Mouse (Mus musculus): ENCODE data around the gene Prep. TPM values are rescaled to one million over a fixed set of nuclear protein-coding genes. Genes with fewer than 3 reads are reported as not detected.
A peak's percentile ranks its signal among the peaks of the same experiment; 100 is the strongest.

Gene Prep
- polyA plus RNA-seq, 1 experiment, result 6.9 TPM

DNA sequence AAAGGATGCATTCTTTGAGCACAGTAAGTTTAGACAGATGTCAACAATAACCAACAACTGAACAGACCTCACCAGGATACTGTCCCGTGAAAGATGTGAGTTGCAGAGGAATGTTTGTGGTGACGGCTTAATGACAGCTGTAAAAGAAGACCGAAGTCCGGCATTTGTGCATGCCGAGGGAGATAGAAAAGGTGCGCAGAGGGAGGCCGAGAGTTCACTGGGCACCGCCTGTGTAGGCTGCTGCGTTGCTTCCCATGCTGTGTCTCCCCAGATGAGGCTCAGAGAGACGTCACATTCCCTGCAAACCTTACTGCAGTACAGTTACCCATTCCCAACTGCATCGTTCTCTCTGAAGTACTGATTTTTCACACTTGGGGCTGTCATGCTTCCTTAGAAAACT lies 45.9 kb downstream of the Prep start:
- DNase-seq (ENCODE audit: extremely low spot score in 1 of 2, low spot score in 1 of 2), result no peak

DNA sequence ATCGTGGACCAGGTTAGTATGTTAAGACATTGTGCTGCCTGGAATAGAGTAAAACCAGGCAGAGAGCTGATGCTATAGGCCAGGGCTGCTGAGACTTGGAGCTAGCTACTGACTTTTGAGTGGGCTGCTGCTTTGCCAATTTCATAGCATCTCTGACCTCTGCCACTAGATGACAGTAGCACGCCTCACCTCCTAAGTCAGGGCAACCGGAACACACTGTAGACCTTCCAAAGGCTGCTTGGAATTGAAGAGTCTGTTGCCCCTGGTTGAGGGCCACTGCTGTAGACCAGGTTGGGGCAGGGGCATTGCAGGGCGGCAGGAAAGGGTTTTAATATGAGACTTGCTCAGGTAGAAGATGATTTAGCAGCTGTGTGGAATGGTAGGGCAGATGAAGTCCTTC lies 47.5 kb downstream of the Prep start:
- no peak for DNase-seq (ENCODE audit: extremely low spot score in 1 of 2, low spot score in 1 of 2)

DNA sequence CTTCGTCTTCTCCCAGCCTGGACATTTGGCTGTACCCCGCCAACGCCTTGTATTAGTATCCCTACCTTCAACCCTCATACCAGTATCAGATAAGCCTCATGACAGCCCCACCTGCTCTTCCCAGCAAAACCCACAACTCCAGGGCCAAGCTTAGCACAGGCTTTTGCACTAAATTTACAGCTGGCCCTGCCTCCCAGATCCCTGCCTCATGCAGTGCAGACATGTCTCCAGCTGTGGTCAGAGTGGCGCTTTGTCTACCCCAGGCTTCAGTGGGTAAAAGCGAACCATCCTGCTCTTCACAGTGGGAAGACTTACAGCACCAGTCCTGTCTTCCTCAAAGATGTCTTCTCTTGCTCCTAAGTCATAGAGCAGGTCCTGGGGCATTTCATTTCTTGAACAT lies 49.8 kb downstream of the Prep start:
- no peak for DNase-seq (ENCODE audit: extremely low spot score in 1 of 2, low spot score in 1 of 2)

DNA sequence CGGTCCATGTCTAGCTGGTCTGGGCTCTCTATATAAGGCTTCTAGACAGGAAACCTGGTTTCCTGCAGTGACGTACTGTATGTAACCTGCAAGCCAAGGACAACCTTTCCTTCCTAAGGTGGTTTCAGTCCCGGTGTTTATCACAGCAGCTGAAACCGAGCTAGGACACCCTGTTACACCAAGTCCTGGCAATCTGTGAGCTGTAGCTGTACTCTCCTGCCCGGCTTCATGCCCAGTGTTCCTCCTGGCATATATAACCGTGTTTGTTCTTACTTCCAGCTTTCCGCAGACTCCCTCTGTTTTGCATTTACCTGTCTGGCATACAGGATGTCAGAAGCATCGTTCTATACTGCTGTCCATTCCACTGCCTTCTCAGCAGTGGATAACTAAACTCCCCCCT lies 51.4 kb downstream of the Prep start:
- no peak for DNase-seq (ENCODE audit: extremely low spot score in 1 of 2, low spot score in 1 of 2)

DNA sequence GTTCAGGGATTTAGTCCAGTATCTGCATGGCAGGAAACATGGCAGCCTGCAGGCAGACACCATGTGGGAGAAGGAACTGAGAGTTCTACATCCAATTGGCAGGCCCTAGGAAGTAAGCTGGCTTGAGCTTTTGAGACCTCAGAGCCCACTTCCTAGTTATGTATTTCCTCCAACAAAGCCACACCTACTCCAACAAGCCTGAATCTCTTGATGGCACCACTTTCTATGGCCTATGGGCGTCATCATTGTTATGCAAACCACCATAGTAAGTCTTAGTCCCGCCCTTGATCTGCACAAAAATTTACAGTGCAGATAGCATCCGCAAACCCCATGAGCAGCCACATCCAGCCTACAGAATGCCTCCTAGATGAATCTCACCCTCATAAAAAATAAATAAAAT lies 54.6 kb downstream of the Prep start:
- no peak for DNase-seq (ENCODE audit: extremely low spot score in 1 of 2, low spot score in 1 of 2)

DNA sequence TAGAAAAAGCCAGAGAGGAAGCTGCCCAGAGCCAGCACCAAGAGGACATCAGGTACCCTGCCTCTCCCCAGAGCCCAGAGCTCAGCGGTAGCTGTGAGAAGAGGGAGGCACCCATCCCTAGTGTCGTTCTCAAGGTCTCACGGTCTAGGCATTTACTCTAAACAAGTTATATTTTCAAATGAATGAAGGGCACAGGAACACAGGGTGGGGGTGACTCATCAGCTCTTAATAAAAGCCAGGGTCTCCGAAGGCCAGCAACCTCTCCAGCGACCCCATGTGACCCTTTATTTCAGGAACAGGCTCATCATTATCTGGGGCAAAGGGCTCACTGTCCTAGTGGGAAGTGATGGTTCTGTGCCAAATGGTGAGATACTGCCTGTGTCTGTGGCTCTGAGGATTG lies 55.5 kb downstream of the Prep start:
- DNase-seq (ENCODE audit: extremely low spot score in 1 of 2, low spot score in 1 of 2), result no peak

DNA sequence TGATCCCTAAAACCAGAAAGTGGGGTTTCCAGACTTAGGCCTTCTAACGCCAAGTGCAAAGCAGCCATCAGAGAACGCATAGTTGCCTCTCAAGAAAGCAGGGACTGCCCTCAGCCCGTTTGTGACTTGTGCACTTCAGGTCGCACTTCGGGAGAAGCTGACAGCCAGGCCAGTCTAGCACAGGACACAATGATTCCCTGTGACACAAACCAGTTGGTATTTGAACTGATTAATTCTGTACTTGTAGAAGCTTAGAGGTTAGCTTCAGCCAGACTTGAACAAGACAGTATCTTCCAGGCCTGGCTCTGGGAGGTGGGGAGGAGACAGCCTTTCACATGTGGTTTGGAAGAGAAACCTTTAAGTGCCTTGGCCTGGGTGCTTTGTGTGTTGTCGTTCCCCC lies 56.0 kb downstream of the Prep start:
- no peak for DNase-seq (ENCODE audit: extremely low spot score in 1 of 2, low spot score in 1 of 2)

DNA sequence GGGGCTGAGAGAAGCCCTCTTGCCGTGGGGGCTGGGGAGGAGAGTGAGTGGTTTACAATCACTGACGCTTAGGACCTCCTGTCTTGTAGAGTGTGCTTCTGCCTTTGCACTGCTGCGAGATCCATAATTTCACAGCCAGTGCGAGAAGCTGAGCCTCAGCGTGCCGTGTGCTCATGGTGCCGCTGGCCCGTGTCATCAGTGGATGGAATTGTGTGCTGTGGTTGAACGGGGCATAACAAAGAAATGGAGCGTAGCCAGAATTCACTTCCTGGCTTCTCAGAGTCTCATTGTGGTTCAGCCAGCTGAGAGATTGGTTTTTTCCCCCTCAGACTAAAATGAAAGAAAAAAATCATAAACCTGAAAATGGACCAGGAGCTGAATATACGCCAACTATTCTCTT lies 62.1 kb downstream of the Prep start:
- no peak for DNase-seq (ENCODE audit: extremely low spot score in 1 of 2, low spot score in 1 of 2)

DNA sequence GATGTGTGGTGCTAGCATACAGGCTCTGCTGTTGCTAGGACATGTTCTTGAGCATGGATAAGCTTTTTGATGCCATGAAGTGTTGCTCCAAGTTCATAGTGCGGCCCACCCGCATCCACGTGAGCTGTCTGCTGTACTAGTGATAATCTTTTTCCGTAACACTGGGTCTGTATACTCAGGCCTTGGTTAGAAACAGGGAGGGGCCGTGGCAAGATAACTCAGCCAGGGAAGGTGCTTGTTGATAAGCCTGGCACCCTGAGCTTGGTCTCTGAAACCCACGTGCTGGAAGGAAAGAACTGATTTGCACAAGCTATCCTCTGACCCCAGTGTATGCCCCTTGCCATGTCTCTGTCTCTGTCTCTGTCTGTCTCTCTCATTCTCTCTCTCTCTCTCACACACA lies 63.0 kb downstream of the Prep start:
- DNase-seq (ENCODE audit: extremely low spot score in 1 of 2, low spot score in 1 of 2), result no peak

DNA sequence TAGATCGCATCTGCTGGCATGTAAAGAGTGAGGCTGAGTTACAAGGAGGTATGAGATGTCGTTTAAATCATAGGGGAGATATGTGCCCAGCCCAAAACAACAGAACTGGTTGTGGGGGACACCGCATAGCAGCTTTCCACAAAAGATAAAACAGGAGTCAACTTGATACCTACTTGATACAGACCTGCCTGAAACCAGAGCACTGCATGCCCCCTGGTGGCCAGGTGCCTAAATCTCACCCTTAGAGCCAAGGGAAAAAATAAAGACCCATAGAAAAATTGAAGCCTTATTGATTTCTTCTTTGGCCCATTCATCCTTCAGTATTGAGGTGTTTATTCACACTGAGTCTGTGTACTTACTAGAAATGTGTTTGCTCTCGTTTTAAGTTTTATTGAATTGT lies 65.4 kb downstream of the Prep start:
- DNase-seq (ENCODE audit: extremely low spot score in 1 of 2, low spot score in 1 of 2), result peak in 1 of 2 experiments; percentile 35

DNA sequence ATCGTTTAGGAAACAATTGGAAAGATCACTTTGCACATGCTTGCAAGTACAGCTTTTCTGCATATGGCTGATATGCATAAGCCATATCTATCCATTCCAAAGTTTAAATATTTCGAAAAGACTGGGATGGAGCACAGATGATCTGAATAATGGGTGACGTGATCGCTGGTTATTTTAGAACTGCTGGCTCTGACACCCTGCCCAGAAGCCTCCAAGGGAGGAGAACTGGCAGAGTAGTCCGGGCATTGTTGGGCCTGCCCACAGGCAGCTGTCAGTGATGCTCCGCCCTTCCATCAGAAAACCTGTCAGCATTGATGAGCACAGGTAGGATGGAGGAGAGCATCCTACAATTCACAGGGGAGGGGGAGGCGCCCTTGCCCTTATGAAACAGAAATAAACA lies 69.8 kb downstream of the Prep start:
- peak in 1 of 2 experiments; percentile 70 for DNase-seq (ENCODE audit: extremely low spot score in 1 of 2, low spot score in 1 of 2)

DNA sequence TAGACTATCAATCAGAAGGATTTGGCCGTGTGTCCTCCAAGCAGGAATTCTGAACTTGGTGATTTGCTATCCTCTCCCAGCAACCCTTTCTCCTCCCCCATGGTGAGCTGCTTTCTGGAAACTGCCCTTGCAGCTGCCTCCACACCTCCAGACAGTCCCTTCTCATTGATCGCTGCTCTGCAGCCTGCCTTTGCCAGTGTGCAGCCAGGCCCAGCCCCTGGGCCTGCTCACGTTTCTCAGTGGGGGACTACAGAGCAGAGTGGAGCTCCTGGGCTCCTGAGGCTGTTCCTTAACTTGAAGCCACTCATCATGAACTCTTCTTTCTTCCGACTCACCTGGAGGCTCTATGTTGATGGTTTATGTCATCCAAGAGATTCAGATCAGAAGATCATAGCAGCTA lies 72.9 kb downstream of the Prep start:
- DNase-seq (ENCODE audit: extremely low spot score in 1 of 2, low spot score in 1 of 2), result no peak

DNA sequence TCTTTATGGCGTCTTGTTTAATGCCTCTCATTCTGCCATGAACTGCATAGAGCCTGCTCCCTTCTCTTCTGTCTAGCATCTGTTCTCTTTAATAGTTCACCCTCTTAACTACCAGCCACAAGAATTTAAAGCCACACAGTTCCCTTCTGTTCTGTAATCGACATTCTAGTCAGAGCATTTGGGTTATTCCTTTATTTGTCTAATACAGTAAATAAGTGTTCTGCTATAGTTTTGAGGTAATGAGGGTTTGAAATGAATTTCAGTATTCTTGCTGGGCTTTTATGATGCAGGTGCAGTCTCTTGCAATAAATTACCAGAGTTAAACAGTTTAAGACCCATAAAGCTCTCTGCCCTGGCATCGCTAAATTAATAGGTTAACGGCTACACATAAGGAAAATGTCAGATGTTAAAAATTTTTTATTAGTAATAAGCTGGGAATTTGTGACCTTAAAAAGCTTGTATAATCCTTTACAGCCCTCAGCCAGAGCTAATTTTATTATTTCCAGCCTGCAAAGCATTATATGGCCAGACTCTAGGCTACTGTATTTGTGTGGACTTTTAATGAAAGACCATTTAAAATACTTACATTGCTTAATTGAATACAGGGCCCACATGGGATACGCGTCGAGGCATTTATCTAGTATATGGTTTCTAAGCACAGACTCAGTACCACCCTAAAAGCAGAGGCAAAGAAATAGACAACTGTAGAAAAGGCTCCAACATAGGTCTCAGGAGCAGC lies 73.6 kb downstream of the Prep start:
- no peak for DNase-seq (ENCODE audit: extremely low spot score in 1 of 2, low spot score in 1 of 2)

DNA sequence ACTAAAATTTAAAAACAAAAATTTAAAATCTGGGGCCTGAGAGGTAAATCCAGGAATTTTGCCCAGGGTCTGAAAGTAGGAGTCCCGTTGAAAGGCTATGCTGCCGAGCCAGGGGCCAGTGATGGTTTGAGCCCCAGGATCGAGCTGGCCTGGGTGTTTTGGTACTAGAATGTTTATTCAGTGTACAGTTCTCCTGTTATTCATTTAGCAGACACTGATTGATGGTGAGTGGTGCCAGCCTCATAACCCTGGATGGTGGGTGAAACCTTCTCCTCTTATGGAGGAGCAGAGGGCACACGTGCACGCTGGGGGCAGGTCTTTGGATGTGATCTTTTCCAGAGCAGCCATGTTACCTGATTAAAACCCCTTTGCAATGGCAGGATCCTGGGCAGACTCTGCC lies 75.4 kb downstream of the Prep start:
- no peak for DNase-seq (ENCODE audit: extremely low spot score in 1 of 2, low spot score in 1 of 2)

DNA sequence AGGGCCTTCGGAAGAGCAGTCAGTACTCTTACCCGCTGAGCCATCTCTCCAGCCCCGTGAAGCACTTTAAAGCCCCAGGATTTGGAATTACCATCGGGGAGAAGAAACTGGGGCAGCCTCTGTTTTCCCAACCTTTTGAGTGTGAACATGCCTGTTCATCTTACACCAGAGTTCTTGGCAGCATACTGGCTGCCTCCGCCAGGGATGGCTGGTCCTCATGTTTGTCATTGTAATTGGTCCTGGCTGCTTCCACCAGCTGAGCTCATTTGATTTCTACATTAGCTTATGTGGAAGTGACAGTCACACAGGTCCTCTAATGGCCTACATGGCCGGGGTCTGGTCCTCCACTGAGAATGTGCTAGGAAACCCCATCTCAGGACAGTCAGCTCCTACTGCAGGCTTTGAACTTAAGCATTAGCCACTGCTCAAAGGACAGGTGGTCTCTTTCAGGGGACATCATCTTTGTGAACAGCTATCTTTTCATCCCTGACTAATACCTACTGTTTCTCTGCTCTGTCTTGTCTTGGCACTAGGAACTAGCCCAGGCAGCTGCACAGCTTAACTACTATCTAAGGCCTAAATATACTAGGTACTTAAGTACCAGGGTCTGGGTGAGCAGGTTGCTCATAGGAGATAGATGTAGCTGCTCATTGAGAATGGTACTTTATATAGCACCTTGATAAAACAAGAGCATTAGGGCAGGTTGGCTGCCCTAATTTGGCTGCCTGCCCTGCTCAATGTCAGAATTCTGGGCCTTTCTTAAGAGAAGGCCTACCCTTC lies 77.2 kb downstream of the Prep start:
- DNase-seq (ENCODE audit: extremely low spot score in 1 of 2, low spot score in 1 of 2), result no peak

DNA sequence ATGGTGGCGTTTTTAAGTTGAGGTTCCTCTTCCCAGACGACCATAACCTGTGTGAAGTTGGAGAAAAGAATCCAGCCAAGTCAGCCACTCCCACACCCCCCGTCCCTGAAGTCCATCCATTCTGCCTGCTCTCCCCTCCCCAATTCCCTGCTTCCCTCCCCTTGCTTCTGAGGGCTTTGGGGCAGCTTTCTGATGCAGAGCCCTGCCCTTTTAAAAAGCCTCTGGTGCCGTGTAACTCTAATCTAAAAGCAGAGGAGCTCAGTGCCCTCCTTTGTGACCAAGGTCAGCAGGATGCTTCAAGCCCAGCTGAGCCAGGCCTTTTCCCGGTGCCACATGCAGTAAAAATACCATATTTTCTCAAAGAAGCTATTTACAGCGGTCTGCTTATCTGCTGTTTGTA lies 79.8 kb downstream of the Prep start:
- no peak for DNase-seq (ENCODE audit: extremely low spot score in 1 of 2, low spot score in 1 of 2)

DNA sequence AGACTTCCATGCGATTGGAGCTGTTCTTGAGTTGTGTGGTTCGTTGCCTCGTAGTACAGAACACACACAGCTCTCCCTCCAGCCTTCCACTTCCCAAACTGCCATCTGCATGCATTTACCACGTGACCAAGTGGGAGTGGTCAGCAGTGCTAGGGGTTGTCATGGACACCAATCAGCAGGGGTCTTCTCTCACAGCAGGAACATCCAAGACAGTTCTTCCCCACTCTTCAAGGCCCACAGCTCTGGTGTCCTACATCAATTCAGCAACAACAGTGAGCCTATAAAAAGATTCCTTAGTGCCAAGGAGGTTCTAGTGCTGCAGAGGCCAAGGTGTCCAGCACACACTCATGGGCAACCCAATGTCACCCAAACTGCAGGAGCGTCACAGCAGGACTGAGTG lies 84.1 kb downstream of the Prep start:
- DNase-seq (ENCODE audit: extremely low spot score in 1 of 2, low spot score in 1 of 2), result no peak

DNA sequence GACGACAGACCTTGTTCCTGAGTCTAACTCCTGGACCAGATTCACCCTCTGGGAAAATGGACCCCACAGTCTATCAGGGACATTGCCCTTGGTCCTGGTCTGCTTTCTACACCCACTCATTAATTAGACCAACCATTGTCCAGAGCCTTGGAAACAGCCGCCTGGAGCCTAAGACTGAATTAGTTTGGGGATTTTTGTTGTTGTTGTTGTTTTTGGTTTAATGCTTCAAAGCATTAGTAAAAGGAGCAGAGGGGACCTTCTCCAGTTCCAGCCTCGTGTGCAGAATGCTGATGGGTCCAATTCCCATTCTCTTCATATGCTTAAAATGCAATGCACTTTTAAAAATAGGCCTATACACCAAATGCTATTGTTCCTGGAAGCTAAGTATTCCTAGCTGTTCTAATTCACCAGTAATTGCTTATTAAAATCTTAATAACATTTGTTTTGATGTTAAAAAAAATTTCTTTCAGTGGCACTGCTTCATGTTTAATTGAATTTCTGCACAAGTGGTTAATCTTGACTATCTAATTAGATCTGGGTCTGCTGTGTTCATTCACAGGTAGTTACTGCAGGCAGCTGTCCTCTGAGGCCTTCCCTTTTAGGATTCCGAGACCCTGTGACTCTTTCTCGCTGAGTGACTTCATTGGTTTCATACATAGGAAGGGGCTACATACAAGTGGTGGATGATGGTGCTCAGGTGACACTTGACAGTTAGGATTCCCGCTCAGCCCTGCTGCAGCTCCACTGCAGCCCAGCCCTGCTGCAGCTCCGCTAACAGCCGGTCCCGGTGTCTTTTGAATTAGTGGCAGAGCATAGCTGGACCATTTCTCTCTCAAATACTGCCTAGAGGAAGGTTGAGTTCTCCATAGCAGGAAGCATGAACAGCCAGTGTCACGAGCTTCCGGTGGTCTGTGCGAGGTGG lies 85.0 kb downstream of the Prep start:
- peak in 1 of 2 experiments; percentile 9 for DNase-seq (ENCODE audit: extremely low spot score in 1 of 2, low spot score in 1 of 2)

DNA sequence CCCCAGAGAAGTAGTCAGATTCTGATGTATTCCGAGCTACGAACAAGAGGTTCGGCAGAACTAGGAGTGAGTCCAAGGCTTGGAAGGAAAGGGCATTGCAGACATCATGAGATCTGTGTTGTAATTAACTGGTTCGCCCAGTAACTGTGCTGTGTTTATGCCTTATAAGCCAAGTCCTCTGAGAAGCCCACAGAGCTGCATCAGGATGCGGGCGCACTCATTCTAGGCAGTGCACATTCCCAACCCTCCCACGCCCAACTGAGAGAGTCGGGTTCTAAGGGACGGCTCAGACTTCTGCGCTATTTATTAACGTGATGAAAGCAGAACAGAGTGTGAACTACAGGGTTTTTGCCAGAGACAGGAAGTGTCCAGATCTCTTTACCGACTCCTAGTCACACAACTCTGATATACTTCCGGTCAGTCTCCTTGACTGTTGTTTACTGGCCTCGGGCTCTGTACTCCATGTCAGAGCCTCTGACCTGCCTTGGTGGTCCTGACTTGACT lies 87.6 kb downstream of the Prep start:
- DNase-seq (ENCODE audit: extremely low spot score in 1 of 2, low spot score in 1 of 2), result no peak

DNA sequence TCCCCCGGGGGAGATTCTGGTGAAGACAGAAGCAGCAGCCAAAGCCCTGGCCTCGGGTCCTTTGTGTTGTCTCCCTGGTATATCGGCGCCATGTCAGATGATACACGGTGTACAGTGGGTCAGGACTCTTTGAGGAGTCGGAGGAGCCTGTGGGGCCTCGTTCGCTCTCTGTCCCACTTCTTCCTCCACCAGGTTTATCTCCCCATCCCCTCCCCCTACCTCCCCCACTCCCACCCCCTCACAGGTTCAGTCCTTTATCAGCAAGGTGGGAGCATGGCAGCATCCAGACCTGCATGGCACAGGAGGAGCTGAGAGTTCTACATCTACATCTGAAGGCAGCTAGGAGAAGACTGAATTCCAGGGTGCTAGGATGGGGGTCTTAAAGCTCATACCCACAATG lies 98.8 kb downstream of the Prep start:
- no peak for DNase-seq (ENCODE audit: extremely low spot score in 1 of 2, low spot score in 1 of 2)

DNA sequence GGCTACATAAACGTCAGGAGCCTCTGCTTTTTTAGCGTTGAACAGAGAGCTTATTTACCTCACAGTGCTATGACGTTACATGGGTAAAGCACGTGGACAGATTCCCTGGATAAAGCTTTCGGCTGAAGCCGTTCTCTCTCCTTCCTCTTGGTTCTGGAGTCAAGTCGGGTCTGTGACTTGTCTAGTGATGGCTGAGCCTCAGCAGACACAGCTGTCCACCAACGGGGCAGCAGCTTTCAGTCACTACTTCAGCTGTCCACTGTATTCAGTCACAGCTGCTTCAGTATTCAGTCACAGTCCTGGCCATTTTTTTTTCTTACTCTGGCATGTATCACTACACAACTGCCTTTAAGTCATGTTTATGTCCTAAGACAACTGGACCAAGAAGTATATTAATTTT lies 106.9 kb downstream of the Prep start:
- DNase-seq (ENCODE audit: extremely low spot score in 1 of 2, low spot score in 1 of 2), result no peak
